Mouse (Mus musculus) testis, adult 2 months (tissue): ENCODE results near the gene Ip6k3.

ENCODE experiments used
- CTCF ChIP-seq: fragments of 200-500 bp; IDR thresholded peaks from 2 replicates; pipeline ENCODE4 v1.5.1; 2012; ENCODE audit warnings: low read depth, mild to moderate bottlenecking, inconsistent platforms, low read length, moderate library complexity; ENCODE audit not compliant: control insufficient read depth, insufficient read depth, insufficient replicate concordance
- POLR2A ChIP-seq: fragments of 200-500 bp; IDR thresholded peaks from 2 replicates; pipeline ENCODE4 v1.6.1; 2012; ENCODE audit warnings: low read depth, mild to moderate bottlenecking, inconsistent platforms, low read length, moderate library complexity; ENCODE audit not compliant: control insufficient read depth

- TF ChIP-seq CTCF (peak; percentile 59; the same call in 1 of the 2 replicates), POLR2A (no peak)
These were observed 47.0 kb downstream of the Ip6k3 start for GRCm38 (mm10) chr17:27120561-27121024.
